Mouse (Mus musculus): ENCODE measurements around the gene Fam155a. TPM values are rescaled to one million over a fixed set of nuclear protein-coding genes. Genes with fewer than 3 reads are reported as not detected.

Gene Fam155a
- polyA plus RNA-seq, 1 experiment from 2014 or later: 0.93 TPM

DNA sequence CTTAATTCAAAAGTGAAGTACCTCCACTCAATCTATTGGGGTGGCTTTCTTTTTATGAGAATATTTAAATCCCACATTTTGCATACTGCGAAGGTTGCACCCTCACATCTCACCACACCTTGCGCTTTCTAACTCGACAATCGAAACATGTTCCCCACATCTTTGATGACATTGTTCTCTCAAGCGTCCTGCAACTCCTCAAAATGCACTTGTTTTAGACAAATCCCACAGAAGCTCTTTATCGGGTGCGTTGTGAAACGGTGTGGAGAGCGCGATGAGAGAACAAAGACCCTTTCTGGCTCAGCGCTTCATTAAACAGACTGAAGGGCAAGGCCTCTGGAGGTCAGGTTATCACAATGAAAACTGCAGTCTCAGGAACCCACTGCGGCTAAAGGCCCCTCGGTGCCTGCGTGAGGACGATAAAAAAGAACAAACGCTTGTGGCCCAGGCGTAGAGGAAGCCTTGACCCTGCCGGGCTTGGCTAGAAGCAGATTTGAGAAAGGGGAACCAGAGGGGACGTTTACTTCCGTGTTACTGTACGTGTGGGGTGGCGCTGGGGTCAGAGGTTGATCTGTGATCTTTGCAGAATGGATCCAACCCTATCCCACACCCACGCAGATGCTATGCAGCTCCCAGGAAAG is 613.7 kb downstream of the Fam155a start:
- TF ChIP-seq EP300 (optimal IDR thresholded peaks at IDR 0.05) (no peak), CTCF (IDR thresholded peaks at IDR 0.05; ENCODE audit: low read depth) (no peak)
- no peak overlapping the region for H3K27ac ChIP-seq (replicated peaks)
- 38% methylated on average over 23 of the region's 23 CpGs for WGBS
- H3K4me3 ChIP-seq (ENCODE audit: low read depth, low read length): no peak overlapping the region
- no peaks in the 10 kb centered on the region for H3K4me1 ChIP-seq (replicated peaks; ENCODE audit: control insufficient read depth, insufficient read depth)
- H3K4me2 ChIP-seq (replicated peaks; ENCODE audit: low read depth): no peak overlapping the region
- no peaks in the 10 kb centered on the region for H3K9me3 ChIP-seq (ENCODE audit: control insufficient read depth, low read length)
- no peaks in the 10 kb centered on the region for H3K36me3 ChIP-seq (ENCODE audit: control insufficient read depth, insufficient read depth, low read length)
- H3K9ac ChIP-seq (ENCODE audit: low read length): no peak overlapping the region
- ATAC-seq (ENCODE audit: low FRiP score, low TSS enrichment): no peak
- no peak for DNase-seq (ENCODE audit: low spot score)
- H3K27me3 ChIP-seq (ENCODE audit: control insufficient read depth, insufficient read depth, low read length): no peaks in the 10 kb centered on the region

Small RNAs within 50 kb of the gene (microRNA-seq; reads per million reads assigned to microRNA genes)
- gene Gm47312: not detected

Other genes starting within 250 kb of the Fam155a start
- not detected in 2 replicates for gene Gm10217, start 93.1 kb upstream of the Fam155a start, polyA plus RNA-seq (2015; fragmentation: Nextera tagmentation; extraction: Ambion mirVana)
- 2.8 TPM in 2 replicates for gene Lig4, start 206.5 kb upstream of the Fam155a start, polyA plus RNA-seq (2015; fragmentation: Nextera tagmentation; extraction: Ambion mirVana)
- gene Abhd13, start 206.5 kb upstream of the Fam155a start, polyA plus RNA-seq (2015; fragmentation: Nextera tagmentation; extraction: Ambion mirVana): 13.0 and 13.2 TPM in 2 replicates
- 0.24 and 0.25 TPM in 2 replicates for gene Tnfsf13b, start 235.3 kb upstream of the Fam155a start, polyA plus RNA-seq (2015; fragmentation: Nextera tagmentation; extraction: Ambion mirVana)

Measured in stomach, postnatal 0 days (tissue).